Mouse (Mus musculus) testis, adult 10 weeks (tissue): ENCODE measurements around the gene Ccdc86. TPM values are rescaled to one million over a fixed set of nuclear protein-coding genes. Genes with fewer than 3 reads are reported as not detected.

Experiments
- polyA plus RNA-seq: library from polyadenylated mRNA; stranded (reverse); fragments of 350-450 nt; fragmentation: Illumina TruSeq; extraction: RNeasy Lipid Tissue Mini Kit (QIAGEN cat#74804); gene quantifications from one replicate; pipeline ENCODE4 v1.2.3, GENCODE M21; 2014; ENCODE audit warnings: low read depth, low replicate concordance

Ccdc86 gene
- 4.6 TPM for polyA plus RNA-seq

DNA sequence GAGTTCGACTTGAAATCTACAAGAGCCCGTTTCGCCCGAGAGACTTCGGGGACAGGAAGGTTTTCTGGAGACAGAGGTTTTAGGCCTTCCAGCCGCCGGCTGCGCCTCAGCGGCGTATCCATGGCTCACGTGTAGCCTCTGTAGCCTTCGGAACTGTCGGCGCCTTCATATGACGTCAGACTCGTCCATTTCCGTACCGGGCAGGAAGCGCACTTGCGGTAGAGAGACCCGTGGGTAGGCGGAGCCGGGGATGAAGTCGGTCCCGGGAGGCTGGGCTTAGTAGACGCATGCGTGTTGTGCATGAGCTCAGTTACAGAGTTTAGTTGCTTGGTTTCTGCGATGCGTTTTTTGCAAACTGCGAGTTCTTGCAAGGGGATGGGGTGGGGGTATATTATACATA lies at the start of gene Ccdc86:
Gene Ccdc86 (minus strand): TSS at position 155 of the 400 bp plus-strand sequence.

GRCm38 (mm10) chr19:10993150-10993549 lies 44.1 kb upstream of the Ccdc86 start, which contains the start of gene Ms4a15:
Gene Ms4a15, minus strand, starts transcription at chr19:10993250.

DNA sequence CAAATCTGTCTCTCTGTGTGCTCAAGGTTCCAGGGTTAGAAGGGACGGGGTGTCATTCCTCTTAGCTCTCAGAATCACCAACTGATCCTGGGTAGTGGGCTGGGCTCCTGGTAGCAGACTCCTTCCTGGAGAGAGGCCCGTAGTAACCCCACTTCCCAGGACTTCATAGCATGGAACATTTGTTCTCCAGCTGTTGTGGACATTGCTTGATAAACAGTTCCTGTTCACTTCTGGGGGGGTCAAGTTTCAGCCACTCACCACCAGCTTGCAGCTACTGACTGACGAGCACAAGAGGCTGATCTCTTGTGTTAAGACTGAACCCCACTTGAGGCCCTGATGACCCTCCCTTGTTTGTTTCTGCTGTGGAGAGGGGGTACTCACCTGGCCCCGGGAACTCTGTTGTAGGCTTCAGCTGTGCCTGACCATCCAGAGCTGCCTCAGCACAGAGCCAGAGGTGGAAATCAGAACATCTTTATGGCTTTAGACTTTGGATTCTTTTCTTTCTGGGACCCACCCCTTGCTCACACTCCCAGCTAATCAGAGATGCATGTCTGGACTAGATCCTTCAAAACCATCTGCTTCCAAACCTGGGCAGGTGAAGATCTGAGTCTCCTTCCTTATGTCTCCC lies 25.3 kb upstream of the Ccdc86 start, which contains the start of gene Ms4a10:
Gene Ms4a10 (minus strand): TSS at position 433 of the 628 bp plus-strand sequence.

GRCm38 (mm10) chr19:10937110-10937563 lies 11.9 kb downstream of the Ccdc86 start, which contains the start of gene Ptgdr2:
Gene Ptgdr2, plus strand, starts transcription at chr19:10937160.

GRCm38 (mm10) chr19:10920532-10920931 lies 28.5 kb downstream of the Ccdc86 start, which contains the start of gene Zp1:
Gene Zp1, minus strand, starts transcription at chr19:10920632.

GRCm38 (mm10) chr19:10895016-10895528 lies 54.0 kb downstream of the Ccdc86 start, which contains the start of gene Prpf19:
Gene Prpf19, plus strand, starts transcription at chr19:10895231.

Other genes with a start within 250 kb of the Ccdc86 start
- gene Cd5, start 210.3 kb downstream of the Ccdc86 start, polyA plus RNA-seq = not detected
- not detected for gene Cd6, start 119.2 kb downstream of the Ccdc86 start, polyA plus RNA-seq
- 0.32 TPM for gene Slc15a3, start 109.5 kb downstream of the Ccdc86 start, polyA plus RNA-seq
- gene Tmem132a, start 79.3 kb downstream of the Ccdc86 start, polyA plus RNA-seq = not detected
- 10.3 TPM for gene Tmem109, start 67.3 kb downstream of the Ccdc86 start, polyA plus RNA-seq
- gene Prpf19, start 54.0 kb downstream of the Ccdc86 start, polyA plus RNA-seq = 34.5 TPM
- not detected for gene Zp1, start 28.6 kb downstream of the Ccdc86 start, polyA plus RNA-seq
- gene Ptgdr2, start 12.1 kb downstream of the Ccdc86 start, polyA plus RNA-seq = 0.27 TPM
- gene Ms4a10, start 25.4 kb upstream of the Ccdc86 start, polyA plus RNA-seq = 0.42 TPM
- gene Ms4a15, start 44.0 kb upstream of the Ccdc86 start, polyA plus RNA-seq = not detected
- gene Ms4a18, start 68.8 kb upstream of the Ccdc86 start, polyA plus RNA-seq = 2.0 TPM
- gene Ms4a8a, start 131.8 kb upstream of the Ccdc86 start, polyA plus RNA-seq = 0.20 TPM
- 685 TPM for gene 1700017D01Rik, start 181.6 kb upstream of the Ccdc86 start, polyA plus RNA-seq
- gene 1700025F22Rik, start 216.1 kb upstream of the Ccdc86 start, polyA plus RNA-seq = 438 TPM
- gene Ms4a13, start 247.5 kb upstream of the Ccdc86 start, polyA plus RNA-seq = 489 TPM